Mouse (Mus musculus) spleen, postnatal 4 days (tissue): Measurements from ENCODE around the gene Reg4.

ENCODE experiments used
- DNase-seq, 2 experiments: peaks; one replicate each; pipeline ENCODE4 v3.0.0; 2022; ENCODE audit warnings: low spot score in 2 of 2

The Reg4 gene

GRCm38 (mm10) chr3:98237240-98237639 is 15.3 kb downstream of the Reg4 start:
- DNase-seq, result no peak

GRCm38 (mm10) chr3:98238150-98238549 is 16.2 kb downstream of the Reg4 start:
- DNase-seq, result no peak

- DNase-seq, result no peak
These were observed 20.1 kb downstream of the Reg4 start for GRCm38 (mm10) chr3:98242051-98242450.

GRCm38 (mm10) chr3:98242458-98243037 is 20.6 kb downstream of the Reg4 start:
- no peak for DNase-seq

GRCm38 (mm10) chr3:98245892-98246291 is 23.9 kb downstream of the Reg4 start:
- DNase-seq, result no peak

- DNase-seq, result no peak
These were observed 25.2 kb downstream of the Reg4 start for GRCm38 (mm10) chr3:98246985-98247751.

- no peak for DNase-seq
These were observed 27.4 kb downstream of the Reg4 start for GRCm38 (mm10) chr3:98249378-98249777.

- DNase-seq, result no peak
These were observed 28.0 kb downstream of the Reg4 start for GRCm38 (mm10) chr3:98249833-98250448.

GRCm38 (mm10) chr3:98254059-98254458 is 32.1 kb downstream of the Reg4 start:
- no peak for DNase-seq

GRCm38 (mm10) chr3:98254656-98255583 is 33.0 kb downstream of the Reg4 start:
- no peak for DNase-seq

GRCm38 (mm10) chr3:98258723-98259122 is 36.8 kb downstream of the Reg4 start:
- DNase-seq, result no peak

- DNase-seq, result no peak
These were observed 37.4 kb downstream of the Reg4 start for GRCm38 (mm10) chr3:98259271-98259751.

- DNase-seq, result no peak
These were observed 38.6 kb downstream of the Reg4 start for GRCm38 (mm10) chr3:98260534-98260933.

GRCm38 (mm10) chr3:98261415-98261814 is 39.5 kb downstream of the Reg4 start:
- no peak for DNase-seq

- no peak for DNase-seq
These were observed 40.2 kb downstream of the Reg4 start for GRCm38 (mm10) chr3:98262133-98262532.

GRCm38 (mm10) chr3:98267249-98267651 is 45.3 kb downstream of the Reg4 start:
- DNase-seq, result no peak

- DNase-seq, result no peak
These were observed 51.9 kb downstream of the Reg4 start for GRCm38 (mm10) chr3:98273623-98274398.

- DNase-seq, result no peak
These were observed 57.7 kb downstream of the Reg4 start for GRCm38 (mm10) chr3:98279682-98280081.

- peak in 1 of 2 experiments; percentile 32 for DNase-seq
These were observed 58.4 kb downstream of the Reg4 start, which contains the start of gene Hmgcs2 for GRCm38 (mm10) chr3:98280204-98280932. Gene Hmgcs2 (plus strand): TSS chr3:98280435.
